Mouse (Mus musculus) spleen, adult 2 months (tissue): ENCODE results near the gene Opn1sw. TPM values are rescaled to one million over a fixed set of nuclear protein-coding genes. Genes with fewer than 3 reads are reported as not detected.
"Not testable (repeated sequence)": the region's sequence is repeated elsewhere in the genome, so short reads cannot be mapped to it uniquely, and the experiment has no call there.

Experiments used
- DNase-seq, 2 experiments: peaks; one replicate each; pipeline versions ENCODE4 v3.0.0 to v3.0.0-alpha.2; 2012 to 2021; ENCODE audit warnings: low spot score in 2 of 2, low read depth in 1 of 2
- H3K27ac ChIP-seq: fragments of 200-500 bp; 2 replicates; pipeline ENCODE4 v1.5.1; 2012; ENCODE audit warnings: low read length, inconsistent platforms; ENCODE audit not compliant: insufficient read depth
- H3K27me3 ChIP-seq: fragments of 200-500 bp; 2 replicates; pipeline ENCODE4 v1.6.1; 2012; ENCODE audit warnings: mild to moderate bottlenecking, moderate library complexity, low read length, inconsistent platforms; ENCODE audit not compliant: control insufficient read depth, insufficient read depth
- H3K36me3 ChIP-seq: fragments of 200-500 bp; 2 replicates; pipeline ENCODE4 v1.6.1; 2012; ENCODE audit warnings: mild to moderate bottlenecking, low read length, inconsistent platforms; ENCODE audit not compliant: control insufficient read depth, insufficient read depth
- H3K4me1 ChIP-seq: fragments of 200-500 bp; 2 replicates; pipeline ENCODE4 v1.6.1; 2011; ENCODE audit warnings: inconsistent platforms; ENCODE audit not compliant: control insufficient read depth, insufficient read depth, insufficient read length
- H3K4me3 ChIP-seq: fragments of 200-500 bp; 2 replicates; pipeline ENCODE4 v1.5.1; 2011; ENCODE audit warnings: mild to moderate bottlenecking, inconsistent platforms; ENCODE audit not compliant: insufficient read depth, insufficient read length; ENCODE audit errors: extremely low read depth
- CTCF ChIP-seq: fragments of 200-500 bp; IDR thresholded peaks from 2 replicates; pipeline ENCODE4 v1.5.1; 2011; ENCODE audit warnings: mild to moderate bottlenecking, inconsistent platforms; ENCODE audit not compliant: insufficient read depth, insufficient read length, insufficient replicate concordance; ENCODE audit errors: extremely low read depth
- POLR2A ChIP-seq: fragments of 200-500 bp; IDR thresholded peaks from 2 replicates; pipeline ENCODE4 v1.6.1; 2011; ENCODE audit warnings: low read depth, low read length, inconsistent platforms
- WGBS: fragments of 180-500 bp; shearing (Covaris S2); methylation state at CpG from one replicate; pipeline ENCODE4 v1.1.7; 2018; 5-methylcytosine and 5-hydroxymethylcytosine counted together
- polyA plus RNA-seq: library from polyadenylated mRNA; depleted of rRNA; stranded (reverse); fragments of >200 nt; gene quantifications from 2 replicates; pipeline ENCODE4 v1.2.3, GENCODE M21; 2012

The Opn1sw gene
- polyA plus RNA-seq, 1 experiment, result not detected

DNA sequence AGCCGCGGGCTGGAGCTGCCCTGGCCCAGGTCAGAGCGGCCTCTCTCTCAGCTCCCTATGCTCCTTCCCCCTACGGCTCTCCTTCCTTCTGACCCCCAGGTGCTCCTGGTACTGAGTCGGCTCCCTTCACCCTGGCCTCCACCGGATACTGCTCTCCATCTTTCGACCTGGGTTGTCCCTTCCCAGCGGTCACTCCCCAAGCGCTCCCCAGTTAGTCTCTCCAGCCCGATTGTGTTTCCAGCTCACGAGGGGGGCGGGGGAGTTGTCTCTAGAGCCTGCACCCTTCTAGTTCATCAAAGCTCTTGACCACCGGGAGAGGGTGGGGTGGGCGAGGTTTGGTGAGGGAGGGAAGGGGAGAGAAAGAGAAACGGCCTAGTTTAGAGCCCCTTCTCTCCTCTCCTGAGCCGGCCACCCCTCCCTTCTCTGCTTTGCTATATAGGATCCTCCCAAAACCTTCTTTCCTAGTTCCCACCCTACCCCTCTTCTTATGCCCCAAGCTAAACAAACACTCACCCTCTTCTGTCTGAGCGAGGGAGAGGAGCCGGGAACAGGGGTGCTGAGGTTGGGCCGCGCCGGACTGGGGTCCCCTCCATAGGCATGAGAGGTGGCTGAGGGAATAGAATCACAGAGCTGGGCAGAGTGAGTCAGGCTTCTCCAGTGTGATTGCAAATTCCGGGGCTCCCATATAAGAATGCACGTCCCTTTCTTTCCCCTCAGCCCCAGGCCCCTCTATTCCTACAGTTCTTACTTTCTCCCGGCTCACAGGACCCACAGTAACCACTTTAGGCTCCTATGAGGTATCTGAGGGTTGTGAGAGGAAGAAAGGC lies 8.7 kb upstream of the Opn1sw start:
- Histone ChIP-seq H3K4me1 (peaks cover 4% of the 10 kb centered on the region; the same call in 1 of the 2 replicates), H3K36me3 (no peaks in the 10 kb centered on the region), H3K27ac (no peak overlapping the region), H3K4me3 (peak overlapping the region; percentile 57), H3K27me3 (peaks cover 21% of the 10 kb centered on the region)
- WGBS, result 30% methylated on average over 24 of the region's 24 CpGs
- TF ChIP-seq POLR2A (no peak), CTCF (no peak)
- DNase-seq, result no peak

- peaks cover 4% of the 10 kb centered on the region; the same call in 1 of the 2 replicates for H3K4me1 ChIP-seq
- peak within 1 kb of the TSS; percentile 57 for H3K4me3 ChIP-seq
- peak in 1 of 2 experiments; percentile 39 for DNase-seq
- TF ChIP-seq POLR2A (no peak), CTCF (no peak)
- no peak within 1 kb of the TSS for H3K27ac ChIP-seq
- no peaks in the 10 kb centered on the region for H3K36me3 ChIP-seq
- H3K27me3 ChIP-seq, result peaks cover 21% of the 10 kb centered on the region
- WGBS, result 2% methylated on average over 48 of the region's 49 CpGs
Observed at GRCm38 (mm10) chr6:29395910-29396713, 7.8 kb upstream of the Opn1sw start, which contains the start of gene Ccdc136. Gene Ccdc136 (plus strand): TSS chr6:29396309.

DNA sequence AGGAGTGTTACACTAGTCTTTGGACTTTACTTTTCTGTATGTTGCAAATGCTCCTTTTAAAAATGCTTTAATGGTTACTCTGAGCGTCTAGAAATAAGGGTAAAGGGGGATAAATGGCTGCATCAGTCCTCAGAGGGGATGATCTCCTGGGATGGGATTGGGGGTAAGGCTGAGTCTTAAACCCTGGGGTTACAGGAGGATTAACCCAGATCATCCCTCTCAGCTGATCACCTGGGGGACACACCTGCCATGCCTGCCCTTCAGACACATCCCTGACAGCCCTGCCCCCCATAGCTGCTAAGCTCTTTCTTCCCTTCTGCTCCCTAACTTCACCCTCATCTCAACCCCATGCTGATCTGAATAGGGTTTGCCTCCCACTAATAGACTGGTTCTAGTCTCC lies 6.0 kb upstream of the Opn1sw start:
- Histone ChIP-seq H3K36me3 (no peaks in the 10 kb centered on the region), H3K4me1 (peaks cover 4% of the 10 kb centered on the region; the same call in 1 of the 2 replicates), H3K4me3 (no peak overlapping the region), H3K27ac (no peak overlapping the region), H3K27me3 (peaks cover 21% of the 10 kb centered on the region)
- 85% methylated on average over 1 of the region's 1 CpGs for WGBS
- no peak for DNase-seq
- TF ChIP-seq CTCF, result no peak
- no peak for TF ChIP-seq POLR2A

GRCm38 (mm10) chr6:29391802-29392201 lies 3.5 kb upstream of the Opn1sw start:
- H3K4me1 ChIP-seq, result peaks cover 3% of the 10 kb centered on the region; the same call in 1 of the 2 replicates
- TF ChIP-seq CTCF (no peak), POLR2A (no peak)
- WGBS, result 71% methylated on average over 4 of the region's 4 CpGs
- H3K36me3 ChIP-seq, result no peaks in the 10 kb centered on the region
- H3K27ac ChIP-seq, result no peak overlapping the region
- no peak for DNase-seq
- H3K4me3 ChIP-seq, result no peak overlapping the region
- peaks cover 14% of the 10 kb centered on the region for H3K27me3 ChIP-seq

DNA sequence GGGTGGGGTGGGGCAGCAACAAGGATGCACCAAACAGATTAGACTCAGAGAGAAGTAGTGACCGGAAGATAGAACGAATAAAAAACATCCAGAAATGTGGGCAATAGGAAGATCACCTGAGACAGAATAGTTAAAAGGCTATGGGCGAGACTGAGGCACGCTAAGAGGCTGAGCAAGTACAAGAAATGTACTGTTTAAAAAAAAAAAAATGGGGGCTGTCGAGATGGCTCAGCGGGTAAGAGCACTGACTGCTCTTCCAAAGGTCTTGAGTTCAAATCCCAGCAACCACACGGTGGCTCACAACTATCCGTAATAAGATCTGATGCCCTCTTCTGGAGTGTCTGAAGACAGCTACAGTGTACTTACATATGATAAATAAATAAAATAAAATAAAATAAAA lies 3.0 kb upstream of the Opn1sw start:
- H3K27ac ChIP-seq, H3K4me3 ChIP-seq, H3K27me3 ChIP-seq, DNase-seq, H3K36me3 ChIP-seq, H3K4me1 ChIP-seq: not testable (repeated sequence)
- WGBS, result 73% methylated on average over 8 of the region's 8 CpGs

- not testable (repeated sequence) for H3K36me3 ChIP-seq, H3K4me1 ChIP-seq, H3K4me3 ChIP-seq, H3K27ac ChIP-seq, DNase-seq, H3K27me3 ChIP-seq
- WGBS, result 77% methylated on average over 1 of the region's 1 CpGs
Observed at GRCm38 (mm10) chr6:29390500-29390899, 2.2 kb upstream of the Opn1sw start.

GRCm38 (mm10) chr6:29389425-29389824 lies 1.2 kb upstream of the Opn1sw start:
- H3K4me3 ChIP-seq, result no peak overlapping the region
- no peak overlapping the region for H3K27ac ChIP-seq
- no peaks in the 10 kb centered on the region for H3K36me3 ChIP-seq
- no peak for DNase-seq
- TF ChIP-seq CTCF (no peak), POLR2A (no peak)
- 53% methylated on average over 9 of the region's 9 CpGs for WGBS
- H3K4me1 ChIP-seq, result no peaks in the 10 kb centered on the region
- peaks cover 1% of the 10 kb centered on the region; the same call in 1 of the 2 replicates for H3K27me3 ChIP-seq
